Mouse (Mus musculus): Measurements from ENCODE around the gene Edf1.

DNA sequence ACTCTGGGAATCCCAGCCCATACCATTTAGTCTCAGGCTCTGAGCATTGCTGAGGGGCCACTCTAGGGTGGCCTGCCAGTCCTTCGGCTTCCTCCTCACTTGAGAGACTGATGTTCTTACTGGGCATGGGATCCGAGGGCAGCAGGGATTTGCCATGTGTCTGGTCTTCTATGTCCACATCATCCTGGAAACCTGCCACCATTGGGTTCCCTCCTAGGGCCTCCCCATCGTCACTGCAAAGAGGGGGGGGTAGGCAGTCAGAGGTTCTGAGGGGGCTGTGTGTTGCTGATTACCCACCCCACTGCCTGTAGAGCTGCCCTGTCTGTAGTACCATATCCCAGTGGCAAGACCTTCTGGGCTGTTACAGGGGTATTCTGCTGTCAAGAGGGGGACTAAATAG, 28.0 kb downstream of the Edf1 start:
- TF ChIP-seq CTCF (IDR thresholded peaks at IDR 0.05; ENCODE audit: low read depth, low read length) (no peak), GATA2 (IDR thresholded peaks at IDR 0.05; ENCODE audit: borderline replicate concordance, low read depth, low read length) (no peak), GATA1 (IDR thresholded peaks at IDR 0.05; ENCODE audit: borderline replicate concordance, low read length) (no peak), TAL1 (conservative IDR thresholded peaks at IDR 0.05; ENCODE audit: low read depth, low read length) (no peak), POLR2AphosphoS5 (IDR thresholded peaks at IDR 0.05; ENCODE audit: insufficient replicate concordance, low read depth, low read length) (no peak)
